Mouse (Mus musculus) kidney, postnatal 0 days (tissue): ENCODE measurements around the gene Bcl2l2. TPM values are rescaled to one million over a fixed set of nuclear protein-coding genes. Genes with fewer than 3 reads are reported as not detected.

ENCODE experiments used
- ATAC-seq: fragments of 200-750 bp; cut with Nextera tagmentation; replicated peaks from 2 replicates; pipeline ENCODE4 v1.8.0; 2017; ENCODE audit warnings: low read depth, moderate number of reproducible peaks, moderate TSS enrichment, moderate library complexity; ENCODE audit not compliant: low FRiP score
- DNase-seq: peaks from one replicate; pipeline ENCODE4 v3.0.0-alpha.2; 2016; ENCODE audit warnings: low spot score
- H3K27ac ChIP-seq: fragments of 300-500 bp; sonication (generic); 2 replicates; pipeline ENCODE4 v1.5.1; 2014; ENCODE audit warnings: mild to moderate bottlenecking
- H3K27me3 ChIP-seq: fragments of 300-500 bp; sonication (generic); 2 replicates; pipeline ENCODE4 v1.6.1; 2014; ENCODE audit warnings: low read length, mixed read lengths; ENCODE audit not compliant: insufficient read depth
- H3K36me3 ChIP-seq: fragments of 300-500 bp; sonication (generic); 2 replicates; pipeline ENCODE4 v1.6.1; 2014; ENCODE audit warnings: low read length, mixed read lengths; ENCODE audit not compliant: insufficient read depth
- H3K4me1 ChIP-seq: fragments of 300-500 bp; sonication (generic); replicated peaks from 2 replicates; pipeline ENCODE4 v1.6.1; 2014; ENCODE audit warnings: antibody characterized with exemption, low read length, mixed read lengths; ENCODE audit not compliant: insufficient read depth
- H3K4me2 ChIP-seq: fragments of 300-500 bp; sonication (generic); 2 replicates; pipeline ENCODE4 v1.6.1; 2014; ENCODE audit warnings: mild to moderate bottlenecking, low read length, moderate library complexity, mixed read lengths
- H3K4me3 ChIP-seq: fragments of 300-500 bp; sonication (generic); replicated peaks from 2 replicates; pipeline ENCODE4 v1.5.1; 2014; ENCODE audit warnings: low read depth, low read length
- H3K9ac ChIP-seq: fragments of 300-500 bp; sonication (generic); 2 replicates; pipeline ENCODE4 v1.6.1; 2014; ENCODE audit warnings: low read depth, low read length
- H3K9me3 ChIP-seq: fragments of 300-500 bp; sonication (generic); replicated peaks from 2 replicates; pipeline ENCODE4 v1.6.1; 2016; ENCODE audit warnings: low read length, inconsistent platforms, mixed read lengths
- CTCF ChIP-seq: IDR thresholded peaks from 2 replicates; pipeline ENCODE4 v1.5.1; 2016; ENCODE audit warnings: antibody characterized with exemption, low read depth, mild to moderate bottlenecking, moderate library complexity
- WGBS: fragments of 180-500 bp; shearing (Covaris S2); extraction: QIAGEN DNeasy Blood & Tissue Kit; methylation state at CpG from one replicate; pipeline ENCODE4 v1.1.7; 2014; 5-methylcytosine and 5-hydroxymethylcytosine counted together
- polyA plus RNA-seq: library from polyadenylated mRNA; unstranded; fragments of >200 nt; fragmentation: Nextera tagmentation; extraction: Ambion mirVana; gene quantifications from 2 replicates; pipeline ENCODE4 v1.2.1, GENCODE M21; 2015

The Bcl2l2 gene
- polyA plus RNA-seq, 1 experiment from 2014 or later = 5.3 TPM

DNA sequence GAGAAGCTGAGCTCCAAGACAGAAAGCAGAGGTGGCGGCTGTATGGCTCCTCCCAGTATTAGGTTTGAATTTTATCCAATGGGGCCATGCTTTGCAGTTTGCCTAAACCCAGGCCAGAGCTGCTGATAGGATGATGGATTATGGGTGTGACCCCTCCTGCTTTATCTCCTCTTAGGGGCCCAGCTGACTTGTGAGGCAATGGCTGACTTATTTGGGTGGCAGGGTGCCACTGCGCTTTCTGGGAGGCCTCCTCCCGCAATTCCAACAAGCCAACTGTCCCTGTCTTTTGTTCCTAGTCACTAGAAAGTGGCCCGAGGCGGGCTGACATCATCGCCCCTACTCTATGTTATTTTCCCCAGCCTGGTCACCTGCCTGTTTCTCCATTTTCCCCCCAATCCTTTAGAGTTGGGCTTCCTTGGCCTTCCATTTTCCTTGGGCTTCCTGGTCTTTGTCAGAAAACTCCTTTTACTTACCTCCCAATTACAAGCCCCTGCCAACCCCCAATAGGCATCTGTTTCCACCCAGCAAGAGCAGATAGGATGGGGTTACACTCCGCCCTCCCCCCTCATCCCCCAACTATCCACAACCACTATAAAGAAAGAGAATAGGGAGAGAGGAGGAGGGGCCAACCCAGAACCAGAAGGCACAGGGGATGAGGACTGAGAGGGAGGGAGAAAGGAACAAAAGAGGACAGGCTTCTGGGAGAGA is 41.6 kb downstream of the Bcl2l2 start:
- Histone ChIP-seq H3K9me3 (no peaks in the 10 kb centered on the region), H3K4me2 (peak overlapping the region; percentile 88), H3K4me1 (peaks cover 22% of the 10 kb centered on the region), H3K27ac (peak overlapping the region; percentile 95), H3K36me3 (0 out of 2 replicates have a peak, but pooled peaks cover under 1% of the 10 kb centered on the region), H3K27me3 (no peaks in the 10 kb centered on the region), H3K4me3 (peak overlapping the region; percentile 48), H3K9ac (peak overlapping the region; percentile 80; the same call in 1 of the 2 replicates)
- peak; percentile 89 for DNase-seq
- peak; percentile 47 for ATAC-seq
- no peak for TF ChIP-seq CTCF
- WGBS = 31% methylated on average over 7 of the region's 7 CpGs

- no peak for TF ChIP-seq CTCF
- Histone ChIP-seq H3K4me1 (peaks cover 22% of the 10 kb centered on the region), H3K36me3 (no peaks in the 10 kb centered on the region), H3K9me3 (no peaks in the 10 kb centered on the region), H3K27ac (peak within 1 kb of the TSS; percentile 95), H3K9ac (peak within 1 kb of the TSS; percentile 80), H3K4me3 (peak within 1 kb of the TSS; percentile 48), H3K4me2 (peak within 1 kb of the TSS; percentile 88), H3K27me3 (no peaks in the 10 kb centered on the region)
- peak; percentile 67 for ATAC-seq
- peak; percentile 75 for DNase-seq
- WGBS = 4% methylated on average over 57 of the region's 57 CpGs
Measured at GRCm38 (mm10) chr14:54925349-54926342, 42.5 kb downstream of the Bcl2l2 start, which contains the start of gene Efs. Gene Efs (minus strand): TSS chr14:54926126.

DNA sequence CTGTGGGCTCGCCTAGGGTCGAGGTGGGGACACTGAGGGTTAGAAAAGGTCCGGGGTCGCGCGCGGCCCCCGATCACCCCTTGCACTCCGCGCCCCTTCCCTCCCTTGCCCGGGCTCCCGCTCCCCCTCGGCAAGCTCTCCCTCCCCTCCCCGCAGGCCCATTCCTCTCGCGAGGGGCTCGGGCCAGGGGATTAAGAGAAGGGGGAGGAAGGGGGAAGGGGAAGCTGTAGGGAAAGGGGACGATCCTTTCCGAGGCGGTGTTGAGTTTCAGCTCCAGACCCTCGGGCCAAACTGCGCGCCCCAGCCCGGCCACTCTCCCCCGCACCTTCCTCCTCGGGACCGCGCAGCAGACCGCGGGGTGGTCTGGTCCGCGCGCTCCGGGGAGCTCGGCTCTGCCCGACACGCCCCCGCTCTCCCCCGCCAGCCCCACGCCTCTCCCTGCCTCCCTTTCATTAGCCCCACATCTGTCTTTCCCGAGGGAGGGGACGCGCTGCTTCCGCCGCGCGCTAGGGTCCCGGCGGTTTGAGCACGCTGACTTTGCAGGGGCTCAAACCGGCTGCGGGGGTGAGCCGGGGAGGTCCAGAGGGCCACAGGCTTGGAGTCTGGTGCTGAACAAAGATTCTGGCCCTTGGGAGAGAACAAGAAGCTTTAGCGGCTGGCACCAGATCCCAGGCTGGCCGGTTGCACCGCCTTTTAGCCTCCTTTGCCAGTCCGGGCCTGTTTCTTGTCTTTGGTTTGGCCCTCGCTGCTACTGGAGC is 43.4 kb downstream of the Bcl2l2 start:
- Histone ChIP-seq H3K4me3 (peak overlapping the region; percentile 48), H3K9ac (peak overlapping the region; percentile 80), H3K36me3 (no peaks in the 10 kb centered on the region), H3K9me3 (no peaks in the 10 kb centered on the region), H3K27me3 (no peaks in the 10 kb centered on the region), H3K4me1 (peaks cover 22% of the 10 kb centered on the region), H3K27ac (peak overlapping the region; percentile 95), H3K4me2 (peak overlapping the region; percentile 88)
- ATAC-seq (peak; percentile 85), DNase-seq (peak; percentile 95)
- WGBS = 1% methylated on average over 46 of the region's 58 CpGs
- TF ChIP-seq CTCF = no peak

DNA sequence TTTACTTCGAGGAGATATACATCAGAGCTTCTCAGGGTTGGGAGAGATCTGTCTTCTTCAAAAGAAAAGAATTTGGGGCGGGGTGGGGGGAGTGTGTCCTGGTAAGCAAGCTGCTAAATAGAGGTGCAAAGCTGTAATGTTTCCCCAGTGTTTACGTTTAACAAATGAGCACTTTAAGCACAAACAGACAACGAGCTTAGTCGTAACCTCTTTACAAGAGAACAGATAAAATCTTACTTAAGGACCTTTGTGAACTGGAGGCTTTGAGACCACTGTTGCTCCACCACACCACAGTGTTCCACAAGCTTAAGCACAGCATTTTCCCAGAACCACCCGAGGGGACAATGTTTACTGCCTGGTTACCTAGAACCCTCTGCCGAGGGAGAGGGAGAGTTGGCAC is 44.1 kb downstream of the Bcl2l2 start:
- no peak for TF ChIP-seq CTCF

GRCm38 (mm10) chr14:54929801-54930200 is 46.6 kb downstream of the Bcl2l2 start:
- H3K4me3 ChIP-seq = no peak overlapping the region
- 61% methylated on average over 5 of the region's 5 CpGs for WGBS
- H3K9me3 ChIP-seq = no peaks in the 10 kb centered on the region
- no peak overlapping the region for H3K27ac ChIP-seq
- peaks cover 13% of the 10 kb centered on the region for H3K4me1 ChIP-seq
- H3K27me3 ChIP-seq = no peaks in the 10 kb centered on the region
- H3K36me3 ChIP-seq = no peaks in the 10 kb centered on the region
- TF ChIP-seq CTCF = no peak
- DNase-seq (no peak), ATAC-seq (no peak)
- no peak overlapping the region for H3K9ac ChIP-seq
- no peak overlapping the region for H3K4me2 ChIP-seq

More for the DNA sequence above, 44.1 kb downstream of the Bcl2l2 start:
- Histone ChIP-seq H3K9me3 (no peaks in the 10 kb centered on the region), H3K9ac (peak overlapping the region; percentile 80), H3K4me3 (no peak overlapping the region), H3K36me3 (no peaks in the 10 kb centered on the region), H3K27me3 (no peaks in the 10 kb centered on the region), H3K4me1 (peaks cover 22% of the 10 kb centered on the region), H3K27ac (peak overlapping the region; percentile 95), H3K4me2 (peak overlapping the region; percentile 88)
- ATAC-seq (no peak), DNase-seq (no peak)
- 22% methylated on average over 7 of the region's 7 CpGs for WGBS
